Mouse (Mus musculus) testis, adult 2 months (tissue): ENCODE data around the gene Gm20390.

Experiments
- CTCF ChIP-seq: fragments of 200-500 bp; IDR thresholded peaks from 2 replicates; pipeline ENCODE4 v1.5.1; 2012; ENCODE audit warnings: low read depth, mild to moderate bottlenecking, inconsistent platforms, low read length, moderate library complexity; ENCODE audit not compliant: control insufficient read depth, insufficient read depth, insufficient replicate concordance
- POLR2A ChIP-seq: fragments of 200-500 bp; IDR thresholded peaks from 2 replicates; pipeline ENCODE4 v1.6.1; 2012; ENCODE audit warnings: low read depth, mild to moderate bottlenecking, inconsistent platforms, low read length, moderate library complexity; ENCODE audit not compliant: control insufficient read depth

- TF ChIP-seq CTCF (no peak), POLR2A (no peak)
Measured at GRCm38 (mm10) chr11:93979502-93980049, 11.5 kb upstream of the Gm20390 start.
